Mouse (Mus musculus) gastrocnemius, adult 18-20 months (tissue): ENCODE measurements around the gene Pde2a. TPM values are rescaled to one million over a fixed set of nuclear protein-coding genes. Genes with fewer than 3 reads are reported as not detected.

Experiments used
- DNase-seq: peaks from one replicate; pipeline ENCODE4 v3.0.0; 2021; ENCODE audit warnings: low spot score
- total RNA-seq, 2 experiments: library from RNA; stranded (reverse); gene quantifications; 2 replicates each; pipeline ENCODE4 v1.2.3; 2021

Gene Pde2a
- total RNA-seq, 2 experiments from 2014 or later = 21.0 to 23.0 TPM

DNA sequence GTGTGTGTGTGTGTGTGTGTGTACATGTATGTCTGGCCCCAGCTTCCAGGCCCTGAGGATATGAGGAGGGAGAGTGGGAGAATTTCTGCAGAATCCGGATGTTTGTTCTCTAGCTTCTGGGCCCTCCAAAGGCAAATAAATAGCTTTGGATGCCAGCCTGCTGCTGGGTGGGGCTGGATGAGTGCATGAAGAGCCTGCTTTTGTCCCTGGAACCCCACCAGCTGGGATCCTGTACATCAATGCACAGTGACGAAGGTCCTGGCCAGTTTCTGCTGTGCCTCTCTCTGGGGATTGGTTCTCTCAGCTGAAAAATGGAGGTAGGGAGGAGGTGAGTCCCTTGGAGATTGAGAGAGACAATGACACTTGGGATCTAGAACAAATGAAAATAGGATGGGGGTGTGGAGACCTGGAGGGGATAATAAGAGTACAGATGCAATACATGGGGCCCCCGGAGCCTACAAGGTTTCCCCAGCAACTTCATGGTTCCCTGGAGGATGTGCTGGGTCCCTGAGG lies 50.5 kb downstream of the Pde2a start:
- no peak for DNase-seq

DNA sequence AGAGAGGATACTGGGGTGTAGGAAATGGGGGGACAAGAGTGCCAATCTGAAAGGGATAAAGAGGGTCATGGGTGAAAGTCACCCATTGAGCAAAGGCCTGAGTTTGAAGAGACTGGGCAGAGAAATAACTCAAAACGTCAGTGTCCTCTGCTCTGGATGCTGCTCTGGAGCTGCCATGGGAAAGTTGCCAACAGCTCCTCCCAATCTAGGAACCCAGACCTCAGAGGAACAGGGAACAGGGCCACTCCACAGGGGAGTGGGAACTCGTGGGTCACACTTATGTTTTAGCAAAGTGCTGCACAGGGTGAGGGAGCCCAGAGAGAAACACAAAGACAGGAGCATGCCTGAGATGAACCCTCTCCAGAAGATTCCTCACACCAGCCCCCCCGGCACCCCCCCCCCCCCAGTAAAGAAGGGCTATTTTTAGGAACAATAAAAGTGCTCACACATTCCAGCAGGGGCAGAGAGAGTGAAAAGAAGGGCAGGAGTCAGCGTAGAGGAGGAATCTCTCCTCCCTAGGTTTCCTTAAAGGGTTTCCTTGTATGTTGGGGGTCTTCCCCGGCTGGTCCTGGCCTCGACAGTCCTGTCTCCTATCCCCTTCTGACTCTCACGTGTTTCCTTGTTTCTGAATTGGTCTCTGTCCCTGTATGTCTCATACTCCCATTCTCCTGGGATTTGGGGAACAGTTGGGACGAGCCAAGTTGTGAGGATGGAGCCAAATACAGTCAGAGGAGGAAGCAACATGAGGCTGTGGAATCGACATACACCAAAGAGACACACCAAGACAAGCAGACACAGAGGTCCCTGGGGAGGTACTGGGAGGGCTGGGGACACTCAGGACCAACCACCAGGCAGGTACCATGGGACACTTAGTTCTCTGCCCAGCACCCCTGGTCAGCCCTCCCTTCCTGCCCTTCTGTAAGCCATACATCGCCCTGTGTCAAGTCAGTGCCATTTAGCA lies 51.4 kb downstream of the Pde2a start:
- peak; percentile 42 for DNase-seq

DNA sequence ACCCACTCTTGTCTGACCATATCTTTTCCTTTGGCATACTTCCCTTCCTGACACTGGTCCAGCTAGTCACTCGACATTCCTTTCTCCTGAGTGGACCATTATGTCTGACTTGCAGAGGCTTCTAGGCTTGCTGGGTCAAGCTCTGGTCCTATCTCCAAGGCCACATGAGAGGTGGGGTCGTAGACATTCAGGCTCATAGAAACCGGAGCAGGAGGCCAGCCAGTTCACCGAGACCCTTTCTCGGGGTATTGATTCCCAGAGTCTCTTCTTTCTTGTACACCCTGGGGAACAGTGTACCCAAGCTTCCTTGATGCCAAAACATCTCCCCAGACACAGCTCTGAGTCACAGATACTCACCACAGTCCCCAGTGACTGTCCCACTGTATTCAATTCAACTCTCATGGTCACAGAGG lies 52.9 kb downstream of the Pde2a start:
- DNase-seq = no peak

DNA sequence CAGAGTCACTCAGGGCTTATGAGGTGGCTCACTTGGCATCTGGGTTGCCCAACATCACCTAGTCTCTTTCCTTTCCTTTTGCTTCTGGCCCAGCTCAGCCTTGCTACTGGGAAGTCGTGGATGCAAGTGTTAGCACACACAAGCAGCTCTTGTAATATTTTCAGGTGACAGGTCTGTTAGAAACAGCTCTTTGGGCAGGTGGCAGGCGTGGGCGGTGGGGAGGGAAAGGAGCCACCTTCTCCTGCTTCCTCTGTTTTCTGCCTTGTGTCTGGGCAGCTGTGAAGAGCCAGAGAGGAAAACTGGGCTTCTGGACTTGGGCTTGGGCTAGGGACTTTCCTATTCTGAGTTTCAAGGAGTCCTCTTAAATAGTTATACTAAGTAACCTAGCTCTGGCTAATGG lies 54.5 kb downstream of the Pde2a start:
- no peak for DNase-seq

DNA sequence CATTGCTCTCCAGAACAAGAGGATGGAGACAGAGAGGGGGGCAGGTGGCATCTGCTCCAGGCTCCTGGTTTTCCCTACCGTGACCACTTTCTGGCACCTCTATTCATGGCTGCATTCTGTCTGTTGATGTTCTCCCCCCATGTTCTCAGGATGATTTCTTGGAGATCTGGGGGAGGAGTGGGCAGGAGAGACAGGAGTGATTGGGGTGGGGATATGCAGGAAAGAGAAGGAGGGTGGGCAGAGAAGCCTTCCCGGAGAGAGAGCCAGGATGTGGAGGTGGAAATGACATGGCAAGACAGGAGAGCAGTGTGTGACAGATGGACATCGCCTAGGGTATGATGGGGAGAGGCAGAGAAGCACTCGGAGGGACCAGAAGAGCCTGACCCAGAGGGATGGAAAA lies 55.0 kb downstream of the Pde2a start:
- no peak for DNase-seq

DNA sequence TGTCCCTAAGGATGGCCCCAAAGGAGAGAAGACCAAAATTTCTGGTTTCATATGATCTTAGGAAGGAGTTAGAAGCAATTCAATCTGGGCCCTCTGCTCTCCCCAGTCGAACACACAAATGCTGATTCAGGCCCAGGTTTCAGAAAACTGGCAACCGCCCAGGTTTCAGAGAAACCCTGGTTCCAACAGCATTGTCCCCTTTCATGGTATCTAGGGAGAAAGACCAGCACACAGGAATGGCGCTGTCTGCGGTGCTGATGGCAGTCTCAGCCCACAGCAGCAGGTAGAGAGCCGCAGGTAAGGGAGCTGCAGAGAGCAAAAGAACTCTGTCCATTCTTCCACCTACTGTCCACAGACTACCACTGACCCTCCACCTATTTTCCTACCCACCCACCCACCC lies 55.7 kb downstream of the Pde2a start:
- no peak for DNase-seq

DNA sequence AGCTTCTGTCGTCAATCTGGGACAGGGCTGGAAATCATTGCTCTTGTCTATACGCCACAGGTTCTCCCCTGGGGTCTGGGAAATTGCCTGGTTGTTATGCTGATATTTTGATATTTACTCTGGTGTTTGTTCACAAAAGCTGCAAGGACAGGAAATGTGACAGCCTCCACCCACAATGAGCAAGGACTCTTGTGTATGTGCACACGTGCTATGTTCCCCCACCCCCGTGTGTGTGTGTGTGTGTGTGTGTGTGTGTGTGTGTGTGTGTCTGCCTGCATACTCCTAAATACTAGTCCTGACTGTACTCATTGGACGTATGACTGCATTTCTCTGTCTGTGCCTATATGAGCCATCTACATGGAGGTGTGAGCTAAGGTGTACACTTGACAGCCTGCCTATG lies 56.6 kb downstream of the Pde2a start:
- no peak for DNase-seq

DNA sequence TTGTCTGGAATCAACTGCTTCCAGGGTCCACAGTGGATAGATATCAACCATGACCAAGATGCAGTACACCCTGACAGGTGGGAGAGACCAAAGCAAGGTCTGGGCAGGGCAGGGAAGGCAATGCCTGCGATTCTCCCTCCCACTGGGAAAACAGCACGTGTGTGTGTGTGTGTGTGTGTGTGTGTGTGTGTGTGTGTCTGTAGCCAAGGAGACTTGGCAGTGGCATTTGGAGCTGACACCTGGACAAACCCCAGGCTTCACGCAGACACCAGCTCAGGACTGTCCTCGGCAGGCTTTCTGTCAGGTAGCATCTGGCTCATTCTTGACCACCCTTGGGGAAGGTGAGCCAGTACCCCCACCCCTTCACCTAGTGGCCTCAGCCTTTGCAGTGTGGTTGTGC lies 58.4 kb downstream of the Pde2a start:
- no peak for DNase-seq

DNA sequence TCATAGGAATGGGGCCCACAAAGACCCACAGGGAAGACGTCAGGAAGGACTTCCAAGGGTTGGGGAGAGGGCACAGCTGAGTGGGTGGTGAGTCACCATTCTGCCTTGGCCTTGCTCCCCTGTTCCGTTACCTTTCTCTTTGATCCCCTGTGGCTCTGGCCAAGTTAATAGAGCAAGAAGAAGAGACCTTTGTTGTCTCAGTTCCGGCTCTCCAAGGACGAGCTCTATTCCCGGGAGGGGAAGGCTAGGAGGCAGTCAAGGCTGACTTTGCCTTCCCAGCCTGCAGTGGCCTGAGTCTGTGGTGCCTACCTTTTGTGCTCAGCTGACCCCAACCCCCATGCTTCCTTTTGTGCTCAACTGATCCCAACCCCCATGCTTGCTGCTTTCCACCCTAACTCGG lies 59.2 kb downstream of the Pde2a start:
- no peak for DNase-seq

DNA sequence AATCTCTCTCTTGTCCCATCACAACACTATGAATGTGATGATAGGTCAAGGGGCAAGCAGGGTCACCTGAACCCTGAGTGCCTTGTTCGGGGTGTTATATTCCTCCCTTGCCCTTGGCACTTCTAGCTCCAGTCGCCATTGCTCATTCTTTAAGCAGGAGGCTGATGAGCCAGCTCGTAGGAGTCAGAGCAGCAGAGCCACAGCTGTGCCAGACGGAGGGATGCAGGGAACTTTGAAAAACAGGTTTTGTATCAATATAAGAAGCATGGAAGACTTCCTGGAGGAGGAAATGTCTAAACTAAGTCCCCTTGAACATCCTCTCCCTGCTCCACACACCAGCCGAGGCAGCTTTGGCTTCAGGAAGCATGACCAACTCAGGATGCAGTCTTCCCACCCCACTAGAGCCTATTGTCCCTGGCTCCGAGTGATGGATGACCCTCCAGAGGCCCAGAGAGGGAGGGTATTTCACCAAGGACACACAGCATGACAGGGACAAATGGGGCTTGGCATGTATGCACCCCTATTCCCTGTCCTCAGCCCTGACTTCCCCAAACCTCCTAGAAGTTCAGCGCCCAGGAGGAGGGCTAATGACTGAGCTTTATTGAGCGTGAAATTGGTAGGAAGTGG lies 60.5 kb downstream of the Pde2a start:
- DNase-seq = no peak

DNA sequence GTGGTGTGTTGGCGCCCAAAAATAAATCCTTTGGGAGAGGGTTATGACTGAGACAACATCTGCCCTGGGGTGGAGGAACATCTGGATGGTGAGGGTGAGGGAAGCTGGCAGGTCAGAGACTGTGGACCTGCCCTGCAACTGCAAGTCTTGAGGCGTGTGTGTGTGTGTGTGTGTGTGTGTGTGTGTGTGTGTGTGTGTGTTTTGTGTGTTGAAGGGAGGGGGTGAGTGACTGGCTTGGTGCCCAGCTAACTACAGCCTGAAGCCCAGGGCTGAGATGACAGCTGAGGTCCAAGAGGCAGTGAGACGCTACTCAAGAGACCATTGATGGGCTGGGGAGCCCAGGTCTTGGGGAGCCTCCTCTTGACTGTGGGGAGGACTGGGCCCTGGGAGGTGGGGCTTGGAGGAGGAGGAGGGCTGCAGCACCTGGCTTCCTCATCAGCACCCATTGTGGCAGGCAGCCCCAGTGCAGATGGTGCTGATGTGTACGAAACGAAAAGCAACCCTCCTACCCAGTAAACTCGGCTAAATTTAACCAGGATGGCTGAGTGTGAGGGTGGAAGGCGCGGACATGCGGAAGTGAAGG lies 61.1 kb downstream of the Pde2a start:
- DNase-seq = no peak

DNA sequence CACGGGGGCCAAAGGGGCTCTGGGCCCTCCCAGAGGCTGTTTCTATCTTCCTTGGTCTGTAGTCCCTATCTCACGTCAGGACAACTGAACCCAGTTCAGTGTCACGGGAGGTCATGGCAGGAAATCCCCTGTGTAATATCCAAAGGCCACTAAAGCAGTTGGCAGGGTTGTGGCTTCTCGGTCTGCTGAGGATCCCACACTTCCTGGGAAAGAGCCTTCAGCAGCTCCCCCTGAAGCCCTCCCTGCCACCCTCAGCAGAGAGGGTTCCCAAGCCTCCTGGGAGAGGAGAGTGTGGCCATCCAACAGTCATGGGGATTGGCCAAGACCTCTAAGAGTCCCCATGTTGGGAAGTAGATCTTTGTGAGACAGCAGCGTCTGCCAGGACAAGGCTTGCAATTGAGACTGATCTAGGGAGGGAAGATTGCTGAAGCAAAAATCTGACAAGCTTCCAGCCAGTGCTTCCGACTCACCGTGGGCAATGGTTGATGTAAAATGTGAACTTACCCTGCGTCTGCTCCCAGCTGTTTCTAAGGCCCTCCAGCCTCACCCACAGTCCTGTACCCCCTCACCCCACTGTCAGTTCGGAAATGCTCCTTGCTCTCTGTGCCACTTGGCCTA lies 62.1 kb downstream of the Pde2a start:
- DNase-seq = peak; percentile 45

DNA sequence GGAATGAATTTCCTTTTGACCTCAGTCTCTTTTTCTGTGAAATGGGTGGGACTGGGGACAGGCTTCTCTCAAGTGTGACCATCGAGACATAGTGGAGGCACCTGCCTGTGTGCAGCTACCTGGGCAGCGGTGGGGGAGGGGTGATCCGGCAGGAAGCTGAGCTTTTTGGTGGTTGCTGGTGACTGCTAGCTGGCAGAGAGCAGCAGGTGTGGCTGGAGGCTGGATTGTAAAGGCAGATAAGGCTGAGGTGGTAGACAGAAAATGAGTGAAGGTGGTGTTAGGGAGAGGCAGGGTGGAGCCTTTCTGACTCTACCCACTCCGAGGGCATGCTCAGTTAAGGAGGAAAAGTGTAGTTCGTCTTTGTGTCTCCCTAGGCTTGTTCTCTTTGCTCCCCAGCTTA lies 65.6 kb downstream of the Pde2a start:
- no peak for DNase-seq

DNA sequence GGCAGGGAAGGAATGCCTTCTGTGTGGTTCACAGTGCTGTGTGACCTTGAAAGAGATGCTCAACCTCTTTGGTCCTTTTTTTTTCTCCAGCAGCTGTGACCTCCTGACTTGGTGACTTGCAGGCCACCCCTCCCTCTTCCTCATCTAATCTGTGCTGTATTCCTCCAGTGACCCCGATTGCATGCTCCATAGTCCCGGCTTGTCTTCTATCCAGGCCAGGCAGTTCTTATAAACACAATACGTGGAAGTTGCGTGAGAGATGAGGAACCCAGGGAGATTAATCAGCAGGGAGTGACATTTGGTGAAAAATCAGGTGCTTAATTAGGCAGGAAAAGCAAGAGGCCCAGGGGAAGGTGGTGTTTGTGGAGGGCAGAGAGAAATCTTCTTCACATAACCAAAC lies 69.5 kb downstream of the Pde2a start:
- DNase-seq = no peak

DNA sequence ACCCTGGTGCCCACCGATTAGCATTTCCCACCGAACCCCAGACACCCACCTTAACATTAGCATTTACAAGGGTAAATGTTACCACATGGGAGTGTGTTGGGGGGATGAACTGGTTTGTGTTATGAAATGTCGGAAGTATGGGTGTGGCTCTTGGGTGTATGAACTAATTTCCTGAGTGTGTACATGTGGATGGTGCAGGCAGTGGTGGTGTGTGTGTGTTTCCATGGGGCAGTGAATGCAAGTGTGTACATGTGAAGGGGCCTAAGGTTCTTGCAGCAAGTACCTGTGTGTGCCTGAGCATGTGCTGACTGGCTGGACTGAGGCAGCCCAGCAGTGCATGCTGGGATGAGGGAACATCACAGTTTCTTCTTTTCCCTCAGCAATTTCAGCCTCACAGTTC lies 76.9 kb downstream of the Pde2a start:
- DNase-seq = no peak

DNA sequence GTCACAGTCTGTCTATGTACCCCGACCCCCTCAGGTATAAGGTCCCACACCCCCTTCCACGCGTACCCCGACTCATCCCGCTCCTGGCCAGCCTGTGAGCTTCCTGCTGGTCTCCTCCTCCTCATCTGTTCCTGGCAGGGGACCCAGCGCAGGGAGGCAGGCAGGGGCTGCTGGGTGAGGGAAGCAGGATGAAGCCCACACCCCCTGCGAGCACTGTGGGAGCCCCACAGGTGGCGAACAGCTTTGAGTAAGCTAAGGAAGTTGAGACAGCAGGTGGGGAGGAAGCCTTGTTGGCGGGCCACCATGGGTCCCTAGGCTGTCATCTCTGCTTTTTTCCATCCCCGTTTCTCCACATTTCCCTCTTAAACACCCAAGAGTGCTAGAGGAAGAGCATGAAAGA lies 77.8 kb downstream of the Pde2a start:
- DNase-seq = no peak

DNA sequence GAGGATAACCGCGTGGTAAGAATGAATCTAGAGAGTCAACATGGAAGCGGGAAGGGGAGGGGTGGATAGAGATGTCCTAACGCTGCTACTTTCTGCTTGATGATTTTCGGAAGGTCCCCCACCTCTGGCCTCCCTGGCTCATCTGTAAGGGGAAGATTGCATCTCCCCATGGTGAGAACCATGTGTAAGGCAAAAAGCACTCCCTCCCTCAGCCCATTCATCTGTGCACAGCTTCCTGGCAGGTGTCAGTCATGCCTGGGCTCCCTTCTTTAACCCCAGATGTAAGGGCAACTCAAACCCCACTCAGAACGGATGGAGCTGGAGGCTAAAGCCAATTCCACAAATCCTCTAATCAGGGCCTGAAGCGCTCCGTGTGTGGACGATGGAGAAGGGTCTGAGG lies 78.2 kb downstream of the Pde2a start:
- no peak for DNase-seq

DNA sequence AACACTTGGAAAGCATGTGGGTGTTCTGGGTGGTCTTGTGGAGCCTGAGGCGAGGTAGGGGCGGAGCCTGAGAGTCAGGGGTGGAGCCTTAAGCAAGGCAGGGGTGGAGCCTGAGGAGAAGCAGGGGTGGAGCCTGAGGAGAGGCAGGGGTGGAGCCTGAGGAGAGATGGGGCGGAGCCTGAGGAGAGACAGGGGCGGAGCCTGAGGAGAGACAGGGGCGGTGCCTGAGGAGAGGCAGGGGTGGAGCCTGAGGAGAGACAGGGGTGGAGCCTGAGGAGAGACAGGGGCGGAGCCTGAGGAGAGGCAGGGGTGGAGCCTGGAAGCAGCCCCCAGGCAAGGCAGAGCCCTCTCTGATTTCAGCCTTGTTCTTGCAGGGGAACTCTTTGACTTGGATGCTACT lies 79.7 kb downstream of the Pde2a start:
- no peak for DNase-seq

DNA sequence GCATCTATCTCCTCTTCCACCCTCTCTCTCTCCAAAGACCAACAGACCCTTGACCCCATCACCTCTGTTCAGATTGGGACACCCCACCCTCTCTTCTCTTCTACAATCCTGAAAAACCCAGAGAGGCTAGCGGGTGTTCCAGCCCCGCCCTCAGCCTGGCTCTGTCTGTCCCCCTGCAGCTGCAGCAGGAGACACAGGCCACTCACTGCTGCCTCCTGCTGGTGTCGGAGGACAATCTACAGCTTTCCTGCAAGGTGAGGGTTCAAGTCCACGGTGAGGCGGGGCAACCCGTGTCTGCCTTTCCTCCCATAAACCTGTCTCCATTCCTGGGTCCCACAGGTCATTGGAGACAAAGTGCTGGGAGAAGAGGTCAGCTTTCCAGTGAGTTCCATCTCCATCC lies 80.2 kb downstream of the Pde2a start:
- no peak for DNase-seq

DNA sequence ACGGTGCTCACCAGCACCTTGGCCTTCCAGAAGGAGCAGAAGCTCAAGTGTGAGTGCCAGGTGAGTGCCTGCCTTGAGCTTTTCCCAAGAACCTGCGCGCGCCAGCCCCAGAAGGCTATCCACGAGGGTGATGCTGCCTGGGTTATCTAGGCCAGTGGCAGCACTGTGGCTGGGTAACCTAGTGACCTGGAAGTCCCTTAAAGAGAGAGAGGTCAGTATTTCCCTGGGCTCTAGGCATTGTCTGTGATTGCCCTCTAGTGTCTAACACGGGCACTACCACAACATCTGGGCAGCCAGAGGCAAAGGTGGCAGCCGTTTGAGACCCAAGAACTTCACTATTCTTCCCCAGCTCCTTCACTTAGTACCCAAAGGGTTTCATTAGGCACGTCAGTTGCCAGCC lies 81.9 kb downstream of the Pde2a start:
- peak; percentile 82 for DNase-seq

DNA sequence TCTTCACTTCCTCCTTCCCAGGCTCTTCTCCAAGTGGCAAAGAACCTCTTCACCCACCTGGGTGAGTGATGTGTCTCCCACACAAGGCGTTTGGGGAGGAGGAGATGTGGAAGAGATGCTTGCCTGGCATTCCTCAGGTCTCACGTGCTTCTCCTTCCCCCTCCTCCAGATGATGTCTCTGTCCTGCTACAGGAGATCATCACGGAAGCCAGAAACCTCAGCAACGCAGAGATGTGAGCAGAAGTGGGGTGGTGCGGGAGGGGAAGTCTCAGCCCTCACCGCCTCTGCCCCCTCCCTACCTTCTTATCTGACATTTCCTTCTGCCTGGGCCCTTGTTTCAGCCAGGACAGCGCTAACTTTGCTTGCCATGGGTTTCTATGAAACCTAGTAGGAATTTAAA lies 82.3 kb downstream of the Pde2a start:
- no peak for DNase-seq

DNA sequence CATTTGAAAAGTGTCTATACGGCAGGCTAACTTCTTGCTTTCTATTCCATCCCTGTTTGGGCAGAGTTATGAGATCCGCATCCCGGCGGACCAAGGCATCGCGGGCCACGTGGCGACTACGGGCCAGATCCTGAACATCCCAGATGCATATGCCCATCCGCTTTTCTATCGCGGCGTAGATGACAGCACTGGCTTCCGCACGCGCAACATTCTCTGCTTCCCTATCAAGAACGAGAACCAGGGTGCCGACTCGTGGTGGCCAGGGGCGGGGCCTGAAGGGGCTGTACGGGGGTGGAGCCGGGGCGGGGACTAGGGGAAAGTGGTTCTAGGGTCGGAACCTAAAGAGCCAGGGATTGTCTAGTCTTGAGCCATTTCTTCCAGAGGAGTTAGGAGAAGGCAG lies 83.0 kb downstream of the Pde2a start:
- no peak for DNase-seq
